Mouse (Mus musculus): ENCODE data around the gene Mgll. TPM values are rescaled to one million over a fixed set of nuclear protein-coding genes. Genes with fewer than 3 reads are reported as not detected.

Mgll gene
- polyA plus RNA-seq, 1 experiment from 2014 or later: 4.2 TPM

GRCm38 (mm10) chr6:88803957-88804695, 79.9 kb downstream of the Mgll start:
- CTCF ChIA-PET: interaction anchor here (2.2 kb wide), 1 partner anchor 8 kb away, joined by 10 read pairs; no protein-coding TSS in a partner anchor
- POLR2A ChIA-PET: no interaction called here
- TF ChIP-seq CTCF (IDR thresholded peaks at IDR 0.05): no peak
- DNase-seq (ENCODE audit: low read depth, low spot score): no peak
- in situ Hi-C loops (cut with MboI; ENCODE audit: low pct_unique_long_range_greater_than_20kb): no loop called here
- no peaks in the 10 kb centered on the region for H3K27me3 ChIP-seq
- ATAC-seq: no peak

GRCm38 (mm10) chr6:88804966-88805577, 80.9 kb downstream of the Mgll start:
- DNase-seq (ENCODE audit: low read depth, low spot score) (no peak), ATAC-seq (no peak)
- ChIA-PET CTCF (no interaction called here), POLR2A (no interaction called here)
- TF ChIP-seq CTCF (IDR thresholded peaks at IDR 0.05): no peak
- in situ Hi-C loops (cut with MboI; ENCODE audit: low pct_unique_long_range_greater_than_20kb): no loop called here
- no peaks in the 10 kb centered on the region for H3K27me3 ChIP-seq

- ChIA-PET POLR2A (no interaction called here), CTCF (interaction anchor here (1.0 kb wide), 1 partner anchor 159 kb away, joined by 3 read pairs; no protein-coding TSS in a partner anchor)
- in situ Hi-C loops (cut with MboI; ENCODE audit: low pct_unique_long_range_greater_than_20kb): no loop called here
- no peak for ATAC-seq
- no peaks in the 10 kb centered on the region for H3K27me3 ChIP-seq
- no peak for TF ChIP-seq CTCF (IDR thresholded peaks at IDR 0.05)
- no peak for DNase-seq (ENCODE audit: low read depth, low spot score)
These were observed 85.2 kb downstream of the Mgll start for GRCm38 (mm10) chr6:88809091-88810037.

GRCm38 (mm10) chr6:88810291-88810690, 86.1 kb downstream of the Mgll start:
- in situ Hi-C loops (cut with MboI; ENCODE audit: low pct_unique_long_range_greater_than_20kb): no loop called here
- ChIA-PET POLR2A (no interaction called here), CTCF (no interaction called here)
- no peak for TF ChIP-seq CTCF (IDR thresholded peaks at IDR 0.05)
- no peak for ATAC-seq
- DNase-seq (ENCODE audit: low read depth, low spot score): no peak
- no peaks in the 10 kb centered on the region for H3K27me3 ChIP-seq

- no peak for DNase-seq (ENCODE audit: low read depth, low spot score)
- H3K27me3 ChIP-seq: no peaks in the 10 kb centered on the region
- ChIA-PET CTCF (interaction anchor here (1.1 to 1.9 kb wide), 2 partner anchors 8 to 70 kb away, joined by 3 to 10 read pairs; no protein-coding TSS in a partner anchor), POLR2A (no interaction called here)
- in situ Hi-C loops (cut with MboI; ENCODE audit: low pct_unique_long_range_greater_than_20kb): no loop called here
- no peak for ATAC-seq
- TF ChIP-seq CTCF (IDR thresholded peaks at IDR 0.05): no peak
These were observed 87.2 kb downstream of the Mgll start for GRCm38 (mm10) chr6:88811396-88811795.

- no peak for TF ChIP-seq CTCF (IDR thresholded peaks at IDR 0.05)
- CTCF ChIA-PET: interaction anchor here (0.7 to 2.1 kb wide), 5 partner anchors 9 to 71 kb away, joined by 3 to 11 read pairs (median 4); no protein-coding TSS in a partner anchor
- H3K27me3 ChIP-seq: no peaks in the 10 kb centered on the region
- POLR2A ChIA-PET: interaction anchor here (0.6 kb wide), 1 partner anchor 10 kb away, joined by 3 read pairs; no protein-coding TSS in a partner anchor
- no peak for DNase-seq (ENCODE audit: low read depth, low spot score)
- in situ Hi-C loops (cut with MboI; ENCODE audit: low pct_unique_long_range_greater_than_20kb): no loop called here
- no peak for ATAC-seq
These were observed 87.7 kb downstream of the Mgll start for GRCm38 (mm10) chr6:88811880-88812400.

GRCm38 (mm10) chr6:88812886-88813285, 88.7 kb downstream of the Mgll start:
- ChIA-PET CTCF (interaction anchor here (0.6 to 2.1 kb wide), 6 partner anchors 10 to 292 kb away, joined by 3 to 11 read pairs (median 4); no protein-coding TSS in a partner anchor), POLR2A (interaction anchor here (0.6 kb wide), 1 partner anchor 11 kb away, joined by 3 read pairs; no protein-coding TSS in a partner anchor)
- no peak for DNase-seq (ENCODE audit: low read depth, low spot score)
- no peak for TF ChIP-seq CTCF (IDR thresholded peaks at IDR 0.05)
- in situ Hi-C loops (cut with MboI; ENCODE audit: low pct_unique_long_range_greater_than_20kb): no loop called here
- no peaks in the 10 kb centered on the region for H3K27me3 ChIP-seq
- ATAC-seq: no peak

GRCm38 (mm10) chr6:88813832-88814231, 89.6 kb downstream of the Mgll start:
- ChIA-PET POLR2A (no interaction called here), CTCF (interaction anchor here (1.1 to 2.1 kb wide), 2 partner anchors 11 to 14 kb away, joined by 3 to 11 read pairs; no protein-coding TSS in a partner anchor)
- ATAC-seq (no peak), DNase-seq (ENCODE audit: low read depth, low spot score) (no peak)
- no peak for TF ChIP-seq CTCF (IDR thresholded peaks at IDR 0.05)
- no peaks in the 10 kb centered on the region for H3K27me3 ChIP-seq
- in situ Hi-C loops (cut with MboI; ENCODE audit: low pct_unique_long_range_greater_than_20kb): no loop called here

- TF ChIP-seq CTCF (IDR thresholded peaks at IDR 0.05): no peak
- no peaks in the 10 kb centered on the region for H3K27me3 ChIP-seq
- ChIA-PET POLR2A (no interaction called here), CTCF (no interaction called here)
- in situ Hi-C loops (cut with MboI; ENCODE audit: low pct_unique_long_range_greater_than_20kb): no loop called here
- no peak for ATAC-seq
- no peak for DNase-seq (ENCODE audit: low read depth, low spot score)
These were observed 90.8 kb downstream of the Mgll start for GRCm38 (mm10) chr6:88815036-88815435.

GRCm38 (mm10) chr6:88815489-88815888, 91.3 kb downstream of the Mgll start:
- in situ Hi-C loops (cut with MboI; ENCODE audit: low pct_unique_long_range_greater_than_20kb): no loop called here
- DNase-seq (ENCODE audit: low read depth, low spot score): no peak
- ChIA-PET POLR2A (no interaction called here), CTCF (no interaction called here)
- H3K27me3 ChIP-seq: no peaks in the 10 kb centered on the region
- TF ChIP-seq CTCF (IDR thresholded peaks at IDR 0.05): no peak
- ATAC-seq: no peak

Measured in Patski (cell line).